Mouse (Mus musculus): ENCODE data around the gene Pfdn6.
"Not testable (repeated sequence)": the region's sequence is repeated elsewhere in the genome, so short reads cannot be mapped to it uniquely, and the experiment has no call there.

GRCm38 (mm10) chr17:33893011-33893410 is 47.1 kb downstream of the Pfdn6 start:
- not testable (repeated sequence) for TF ChIP-seq POLR2A (IDR thresholded peaks at IDR 0.05; ENCODE audit: insufficient read depth, low read depth, low read length); CTCF (IDR thresholded peaks at IDR 0.05)
